Mouse (Mus musculus) thymus, adult 2 months (tissue): ENCODE results near the gene 2010111I01Rik.

ENCODE experiments used
- CTCF ChIP-seq: fragments of 200-500 bp; IDR thresholded peaks from 2 replicates; pipeline ENCODE4 v1.5.1; 2012; ENCODE audit warnings: mild to moderate bottlenecking, control low read depth, low read length, moderate library complexity, borderline replicate concordance; ENCODE audit not compliant: control insufficient read depth, poor library complexity, insufficient read depth; ENCODE audit errors: extremely low read depth
- POLR2A ChIP-seq: fragments of 200-500 bp; IDR thresholded peaks from 2 replicates; pipeline ENCODE4 v1.6.1; 2012; ENCODE audit warnings: mild to moderate bottlenecking, low read length, control low read depth, moderate library complexity; ENCODE audit not compliant: control insufficient read depth, poor library complexity, insufficient read depth; ENCODE audit errors: extremely low read depth

GRCm38 (mm10) chr13:62972403-62972802, 7.7 kb downstream of the 2010111I01Rik start:
- no peak for TF ChIP-seq CTCF
- no peak for TF ChIP-seq POLR2A
